Mouse (Mus musculus): ENCODE data around the gene Myo1b.

- TF ChIP-seq GATA1 (IDR thresholded peaks at IDR 0.05; ENCODE audit: low read length) (no peak), TAL1 (IDR thresholded peaks at IDR 0.05; ENCODE audit: low read length) (no peak)
Measured at GRCm38 (mm10) chr1:51929557-51929956, 13.7 kb upstream of the Myo1b start.
